Mouse (Mus musculus) adrenal gland, adult (tissue): ENCODE measurements around the gene Prl2c3.
"Not testable (repeated sequence)": the region's sequence is repeated elsewhere in the genome, so short reads cannot be mapped to it uniquely, and the experiment has no call there.

Experiments used
- DNase-seq, 2 experiments: peaks; one replicate each; pipeline ENCODE4 v3.0.0; 2022 to 2023; ENCODE audit warnings: low spot score in 1 of 2; ENCODE audit not compliant: inconsistent age in 2 of 2

The Prl2c3 gene

GRCm38 (mm10) chr13:12799979-12800378, at the start of gene Prl2c3:
Gene Prl2c3, minus strand, starts transcription at chr13:12800079.
- not testable (repeated sequence) for DNase-seq

- not testable (repeated sequence) for DNase-seq
Measured at GRCm38 (mm10) chr13:12848254-12848653, 48.4 kb upstream of the Prl2c3 start.

- not testable (repeated sequence) for DNase-seq
Measured at GRCm38 (mm10) chr13:12844701-12845100, 44.8 kb upstream of the Prl2c3 start.

GRCm38 (mm10) chr13:12837546-12837945, 37.7 kb upstream of the Prl2c3 start:
- not testable (repeated sequence) for DNase-seq

GRCm38 (mm10) chr13:12831769-12832168, 31.9 kb upstream of the Prl2c3 start:
- DNase-seq, result no peak

- no peak for DNase-seq
Measured at GRCm38 (mm10) chr13:12829031-12829430, 29.2 kb upstream of the Prl2c3 start.

GRCm38 (mm10) chr13:12824500-12825176, 24.8 kb upstream of the Prl2c3 start:
- DNase-seq, result not testable (repeated sequence)

- DNase-seq, result not testable (repeated sequence)
Measured at GRCm38 (mm10) chr13:12813734-12814424, 14.0 kb upstream of the Prl2c3 start.

GRCm38 (mm10) chr13:12809591-12809990, 9.7 kb upstream of the Prl2c3 start:
- no peak for DNase-seq

GRCm38 (mm10) chr13:12808793-12809512, 9.1 kb upstream of the Prl2c3 start:
- DNase-seq, result not testable (repeated sequence)

GRCm38 (mm10) chr13:12806496-12806895, 6.6 kb upstream of the Prl2c3 start:
- not testable (repeated sequence) for DNase-seq

- peak in 1 of 2 experiments; percentile 11 for DNase-seq
Measured at GRCm38 (mm10) chr13:12769442-12770091, 30.3 kb downstream of the Prl2c3 start.
